Mouse (Mus musculus) G1E (cell line): Measurements from ENCODE around the gene Ptgfrn.

Source experiments
- CTCF ChIP-seq: IDR thresholded peaks from 2 replicates; pipeline ENCODE4 v1.5.1; 2012; ENCODE audit warnings: low read depth, low read length, inconsistent platforms, mixed read lengths
- GATA1 ChIP-seq: IDR thresholded peaks from 2 replicates; pipeline ENCODE4 v1.6.1; 2012; ENCODE audit warnings: borderline replicate concordance, low read length, inconsistent platforms, mixed read lengths

DNA sequence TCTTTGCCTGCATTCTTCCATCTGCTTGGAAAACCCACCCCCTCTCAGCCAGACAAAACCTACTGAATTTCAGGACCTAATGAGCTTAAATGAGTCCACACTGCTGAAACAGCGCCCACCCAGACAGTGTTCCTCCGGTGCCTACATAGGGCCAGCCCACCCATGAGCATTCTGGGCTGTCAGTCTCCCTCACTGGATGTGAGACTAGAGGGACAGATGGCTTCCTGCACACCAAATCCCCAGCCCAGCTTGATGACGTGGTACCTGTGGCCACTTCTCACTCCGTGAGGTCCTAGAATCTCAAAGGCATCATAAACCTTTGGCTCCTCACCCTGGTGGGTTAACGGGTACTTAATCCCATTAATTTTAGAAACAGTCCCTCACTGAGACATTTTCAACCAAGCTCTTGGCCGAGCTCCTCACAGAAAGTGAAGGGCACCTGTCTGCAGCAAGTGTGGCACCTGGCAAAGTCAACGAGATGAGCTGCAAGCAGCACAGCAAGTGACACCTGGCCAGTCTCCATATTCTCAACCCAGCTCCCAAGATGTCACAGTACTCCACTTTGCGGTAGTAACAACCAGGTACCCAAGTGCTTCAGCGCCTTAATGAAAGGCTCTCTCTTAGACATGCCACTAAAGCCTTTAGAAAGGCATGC lies 12.8 kb downstream of the Ptgfrn start:
- TF ChIP-seq CTCF = no peak
- no peak for TF ChIP-seq GATA1
